Mouse (Mus musculus) midbrain, embryonic 11.5 days (tissue): ENCODE results near the gene Abhd18. TPM values are rescaled to one million over a fixed set of nuclear protein-coding genes. Genes with fewer than 3 reads are reported as not detected.

ENCODE experiments used
- ATAC-seq: fragments of 200-750 bp; cut with Nextera tagmentation; 2 replicates; pipeline ENCODE4 v1.8.0; 2017; ENCODE audit warnings: moderate TSS enrichment, moderate library complexity; ENCODE audit not compliant: low FRiP score
- DNase-seq: peaks from one replicate; pipeline ENCODE4 v3.0.0; 2015; ENCODE audit warnings: low spot score; ENCODE audit errors: missing footprints
- H3K27ac ChIP-seq: fragments of 300-500 bp; sonication (generic); 2 replicates; pipeline ENCODE4 v1.5.1; 2014; ENCODE audit warnings: low read depth, low read length
- H3K27me3 ChIP-seq: fragments of 300-500 bp; sonication (generic); 2 replicates; pipeline ENCODE4 v1.6.1; 2014; ENCODE audit warnings: mild to moderate bottlenecking, low read length, moderate library complexity, mixed read lengths; ENCODE audit not compliant: control insufficient read depth, insufficient read depth
- H3K36me3 ChIP-seq: fragments of 300-500 bp; sonication (generic); 2 replicates; pipeline ENCODE4 v1.6.1; 2014; ENCODE audit warnings: mild to moderate bottlenecking, low read length, moderate library complexity, mixed read lengths; ENCODE audit not compliant: control insufficient read depth, insufficient read depth
- H3K4me1 ChIP-seq: fragments of 300-500 bp; sonication (generic); 2 replicates; pipeline ENCODE4 v1.6.1; 2014; ENCODE audit warnings: low read length; ENCODE audit not compliant: control insufficient read depth, insufficient read depth
- H3K4me2 ChIP-seq: fragments of 300-500 bp; sonication (generic); 2 replicates; pipeline ENCODE4 v1.6.1; 2014; ENCODE audit warnings: mild to moderate bottlenecking, moderate library complexity
- H3K4me3 ChIP-seq: fragments of 300-500 bp; sonication (generic); 2 replicates; pipeline ENCODE4 v1.5.1; 2014; ENCODE audit warnings: low read depth, low read length
- H3K9ac ChIP-seq: fragments of 300-500 bp; sonication (generic); 2 replicates; pipeline ENCODE4 v1.6.1; 2014; ENCODE audit warnings: low read length
- H3K9me3 ChIP-seq: fragments of 300-500 bp; sonication (generic); 2 replicates; pipeline ENCODE4 v1.6.1; 2016; ENCODE audit warnings: low read length; ENCODE audit not compliant: control insufficient read depth
- WGBS: fragments of 180-500 bp; shearing (Covaris S2); extraction: QIAGEN DNeasy Blood & Tissue Kit; methylation state at CpG from one replicate; pipeline ENCODE4 v1.1.7; 2014; 5-methylcytosine and 5-hydroxymethylcytosine counted together
- polyA plus RNA-seq: library from polyadenylated mRNA; unstranded; fragments of >200 nt; fragmentation: Nextera tagmentation; extraction: Ambion mirVana; gene quantifications from 2 replicates; pipeline ENCODE4 v1.2.1, GENCODE M21; 2014

Gene Abhd18
- polyA plus RNA-seq, 1 experiment from 2014 or later: 4.1 TPM

GRCm38 (mm10) chr3:40938592-40938991 lies 91.8 kb downstream of the Abhd18 start:
- Histone ChIP-seq H3K4me1 (no peaks in the 10 kb centered on the region), H3K9ac (no peak overlapping the region), H3K27me3 (no peaks in the 10 kb centered on the region; the same call in 1 of the 2 replicates), H3K27ac (no peak overlapping the region), H3K36me3 (no peaks in the 10 kb centered on the region), H3K4me3 (no peak overlapping the region), H3K9me3 (no peaks in the 10 kb centered on the region), H3K4me2 (no peak overlapping the region)
- ATAC-seq: no peak
- 95% methylated on average over 4 of the region's 4 CpGs for WGBS
- DNase-seq: no peak

GRCm38 (mm10) chr3:40939019-40939418 lies 92.2 kb downstream of the Abhd18 start:
- no peaks in the 10 kb centered on the region for H3K9me3 ChIP-seq
- no peak for DNase-seq
- no peaks in the 10 kb centered on the region; the same call in 1 of the 2 replicates for H3K27me3 ChIP-seq
- no peak overlapping the region for H3K27ac ChIP-seq
- no peak overlapping the region for H3K9ac ChIP-seq
- no peak overlapping the region for H3K4me3 ChIP-seq
- no peaks in the 10 kb centered on the region for H3K4me1 ChIP-seq
- no peak for ATAC-seq
- no peak overlapping the region for H3K4me2 ChIP-seq
- no peaks in the 10 kb centered on the region for H3K36me3 ChIP-seq

GRCm38 (mm10) chr3:40949170-40949902 lies 102.6 kb downstream of the Abhd18 start, which contains the start of gene Larp1b:
Gene Larp1b, plus strand, starts transcription at chr3:40949828.
- Histone ChIP-seq H3K36me3 (no peaks in the 10 kb centered on the region), H3K4me1 (peaks cover 6% of the 10 kb centered on the region), H3K27me3 (peaks cover 16% of the 10 kb centered on the region), H3K4me2 (peak within 1 kb of the TSS; percentile 87), H3K9ac (peak within 1 kb of the TSS; percentile 69), H3K9me3 (no peaks in the 10 kb centered on the region), H3K27ac (no peak within 1 kb of the TSS), H3K4me3 (peak within 1 kb of the TSS; percentile 64)
- peak; percentile 99 for DNase-seq
- peak; percentile 98 for ATAC-seq
- under 1% methylated on average over 61 of the region's 66 CpGs for WGBS

- ATAC-seq: peak; percentile 3
- Histone ChIP-seq H3K4me2 (peak overlapping the region; percentile 87), H3K4me1 (peaks cover 6% of the 10 kb centered on the region), H3K9me3 (no peaks in the 10 kb centered on the region), H3K9ac (peak overlapping the region; percentile 69), H3K27ac (no peak overlapping the region), H3K4me3 (peak overlapping the region; percentile 64), H3K27me3 (peaks cover 16% of the 10 kb centered on the region), H3K36me3 (no peaks in the 10 kb centered on the region)
- under 1% methylated on average over 58 of the region's 118 CpGs for WGBS
- DNase-seq: no peak
These were observed 103.3 kb downstream of the Abhd18 start for GRCm38 (mm10) chr3:40949903-40950600.

GRCm38 (mm10) chr3:40950601-40951201 lies 103.9 kb downstream of the Abhd18 start:
- Histone ChIP-seq H3K9ac (peak overlapping the region; percentile 69), H3K27me3 (peaks cover 16% of the 10 kb centered on the region), H3K36me3 (no peaks in the 10 kb centered on the region), H3K4me3 (peak overlapping the region; percentile 64), H3K9me3 (no peaks in the 10 kb centered on the region), H3K4me2 (peak overlapping the region; percentile 87), H3K4me1 (peaks cover 6% of the 10 kb centered on the region), H3K27ac (no peak overlapping the region)
- WGBS: under 1% methylated on average over 43 of the region's 43 CpGs
- 0 out of 2 replicates have a peak, but pooled peaks have one; percentile 1 for ATAC-seq
- peak; percentile 96 for DNase-seq

- WGBS: 12% methylated on average over 7 of the region's 7 CpGs
- Histone ChIP-seq H3K4me3 (peak overlapping the region; percentile 64), H3K9me3 (no peaks in the 10 kb centered on the region), H3K36me3 (no peaks in the 10 kb centered on the region), H3K27ac (no peak overlapping the region), H3K4me2 (peak overlapping the region; percentile 87), H3K27me3 (peaks cover 16% of the 10 kb centered on the region), H3K9ac (no peak overlapping the region), H3K4me1 (peaks cover 6% of the 10 kb centered on the region)
- peak; percentile 87 for DNase-seq
- no peak for ATAC-seq
These were observed 104.6 kb downstream of the Abhd18 start for GRCm38 (mm10) chr3:40951365-40951764.

GRCm38 (mm10) chr3:40952606-40953005 lies 105.8 kb downstream of the Abhd18 start:
- Histone ChIP-seq H3K27ac (no peak overlapping the region), H3K9ac (no peak overlapping the region), H3K4me2 (no peak overlapping the region), H3K36me3 (no peaks in the 10 kb centered on the region), H3K9me3 (no peaks in the 10 kb centered on the region), H3K4me1 (peaks cover 6% of the 10 kb centered on the region), H3K4me3 (no peak overlapping the region), H3K27me3 (peaks cover 16% of the 10 kb centered on the region)
- ATAC-seq (no peak), DNase-seq (no peak)

- WGBS: 96% methylated on average over 1 of the region's 1 CpGs
- no peaks in the 10 kb centered on the region for H3K9me3 ChIP-seq
These were observed 108.0 kb downstream of the Abhd18 start for GRCm38 (mm10) chr3:40954792-40955191.

GRCm38 (mm10) chr3:40958831-40959230 lies 112.1 kb downstream of the Abhd18 start:
- ATAC-seq (no peak), DNase-seq (no peak)
- no peak overlapping the region for H3K4me3 ChIP-seq

More at GRCm38 (mm10) chr3:40954792-40955191, 108.0 kb downstream of the Abhd18 start:
- no peak overlapping the region for H3K9ac ChIP-seq
- peaks cover 6% of the 10 kb centered on the region for H3K27me3 ChIP-seq
- DNase-seq (no peak), ATAC-seq (no peak)
- H3K4me2 ChIP-seq: no peak overlapping the region
- H3K4me1 ChIP-seq: peaks cover 6% of the 10 kb centered on the region
- H3K27ac ChIP-seq: no peak overlapping the region
- no peak overlapping the region for H3K4me3 ChIP-seq
- H3K36me3 ChIP-seq: no peaks in the 10 kb centered on the region

More at GRCm38 (mm10) chr3:40958831-40959230, 112.1 kb downstream of the Abhd18 start:
- no peaks in the 10 kb centered on the region for H3K27me3 ChIP-seq
- no peak overlapping the region for H3K9ac ChIP-seq
- H3K36me3 ChIP-seq: no peaks in the 10 kb centered on the region
- no peaks in the 10 kb centered on the region for H3K9me3 ChIP-seq
- H3K4me2 ChIP-seq: no peak overlapping the region
- H3K27ac ChIP-seq: no peak overlapping the region
- no peaks in the 10 kb centered on the region for H3K4me1 ChIP-seq
